Mouse (Mus musculus): ENCODE results near the gene Kif20b. TPM values are rescaled to one million over a fixed set of nuclear protein-coding genes. Genes with fewer than 3 reads are reported as not detected.
A peak's percentile ranks its signal among the peaks of the same experiment; 100 is the strongest.

Gene Kif20b
- polyA plus RNA-seq, 1 experiment from 2014 or later, result 57.0 TPM

MicroRNAs encoded within 50 kb of the gene (microRNA counts, 519-probe panel; counts per million panel counts)
- microRNA mmu-miR-1950, result 171 counts per million, percentile 57 among the panel's probes with 10 or more counts

Small RNA genes lying within 50 kb of the gene (microRNA-seq; reads per million reads assigned to microRNA genes)
- gene Mir1950, result not detected

Other genes with a start within 250 kb of the Kif20b start
- gene Slc16a12, start 175.1 kb upstream of the Kif20b start, polyA plus RNA-seq (2014; fragmentation: Nextera tagmentation; extraction: Ambion mirVana), result 1.3 and 2.0 TPM in 2 replicates
- gene Pank1, start 42.9 kb upstream of the Kif20b start, polyA plus RNA-seq (2014; fragmentation: Nextera tagmentation; extraction: Ambion mirVana), result 8.9 and 9.4 TPM in 2 replicates